In genomic region chr3:37585967-37586730, GRCm38 (mm10) we compare ENCODE assay signal across 7 mouse cellular contexts. TPM values are rescaled to one million over a fixed set of nuclear protein-coding genes. Genes with fewer than 3 reads are reported as not detected.
DNase-seq lines count a peak whose midpoint lies in the region; ATAC-seq and TF ChIP-seq lines count a peak whose summit lies in the region.

No protein-coding gene starts in this region.

- H3K9ac ChIP-seq in forebrain, embryonic 16.5 days (replicated peaks; ENCODE audit: low read depth, low read length) = peak overlapping the region; percentile 51
- H3K9ac ChIP-seq in hindbrain, embryonic 14.5 days = peak overlapping the region; percentile 54
- H3K9ac ChIP-seq in liver, embryonic 12.5 days = 0 out of 2 replicates have a peak overlapping the region, but pooled peaks have one; percentile 12
- H3K9ac ChIP-seq in stomach, postnatal 0 days (ENCODE audit: low read length) = peak overlapping the region; percentile 45; the same call in 1 of the 2 replicates

- no peak for TF ChIP-seq CTCF in testis, adult 2 months (IDR thresholded peaks at IDR 0.05; ENCODE audit: control insufficient read depth, insufficient read depth, insufficient replicate concordance, low read depth, low read length)
- TF ChIP-seq CTCF in stomach, postnatal 0 days (IDR thresholded peaks at IDR 0.05; ENCODE audit: low read depth) = peak; percentile 32

- under 1% methylated on average over 15 of the region's 15 CpGs for WGBS in forebrain, embryonic 16.5 days
- 8% methylated on average over 15 of the region's 15 CpGs for WGBS in hindbrain, embryonic 14.5 days
- 42% methylated on average over 15 of the region's 15 CpGs for WGBS in liver, embryonic 12.5 days (ENCODE audit: insufficient replicate concordance)
- 12% methylated on average over 15 of the region's 15 CpGs for WGBS in stomach, postnatal 0 days

- no peak for DNase-seq in testis, postnatal 14 days (ENCODE audit: low spot score)
- DNase-seq in hindbrain, embryonic 14.5 days (ENCODE audit: low spot score) = peak; percentile 64
- no peak for DNase-seq in stomach, postnatal 0 days (ENCODE audit: low spot score)
- DNase-seq in urinary bladder, postnatal 36 days (ENCODE audit: low spot score in 2 of 2) = no peak

- ATAC-seq in forebrain, embryonic 16.5 days = peak; percentile 77
- ATAC-seq in hindbrain, embryonic 14.5 days (ENCODE audit: low FRiP score) = peak; percentile 75; the same call in 1 of the 2 replicates
- no peak for ATAC-seq in liver, embryonic 12.5 days
- ATAC-seq in stomach, postnatal 0 days (ENCODE audit: low FRiP score, low TSS enrichment) = peak; percentile 18; the same call in 1 of the 2 replicates

- peak overlapping the region; percentile 40 for H3K27ac ChIP-seq in testis, adult 2 months (ENCODE audit: control insufficient read depth, insufficient read depth, low read depth, low read length)
- H3K27ac ChIP-seq in forebrain, embryonic 16.5 days (ENCODE audit: low read length) = peak overlapping the region; percentile 65
- H3K27ac ChIP-seq in hindbrain, embryonic 14.5 days = peak overlapping the region; percentile 82
- H3K27ac ChIP-seq in liver, embryonic 12.5 days = peak overlapping the region; percentile 6; the same call in 1 of the 2 replicates
- peak overlapping the region; percentile 91 for H3K27ac ChIP-seq in stomach, postnatal 0 days (replicated peaks)

- H3K4me3 ChIP-seq in testis, adult 2 months (ENCODE audit: control insufficient read depth, low read depth, low read length) = no peak overlapping the region
- peak overlapping the region; percentile 33 for H3K4me3 ChIP-seq in forebrain, embryonic 16.5 days (replicated peaks; ENCODE audit: low read length)
- 0 out of 2 replicates have a peak overlapping the region, but pooled peaks have one; percentile 0 for H3K4me3 ChIP-seq in hindbrain, embryonic 14.5 days (replicated peaks; ENCODE audit: low read length)
- H3K4me3 ChIP-seq in liver, embryonic 12.5 days = no peak overlapping the region
- peak overlapping the region; percentile 20 for H3K4me3 ChIP-seq in stomach, postnatal 0 days (ENCODE audit: low read depth, low read length)

- no peaks in the 10 kb centered on the region for H3K4me1 ChIP-seq in testis, adult 2 months (ENCODE audit: control insufficient read depth, insufficient read depth, low read length)
- H3K4me1 ChIP-seq in forebrain, embryonic 16.5 days (replicated peaks; ENCODE audit: control insufficient read depth, insufficient read depth, low read length) = peaks cover 15% of the 10 kb centered on the region
- peaks cover 14% of the 10 kb centered on the region for H3K4me1 ChIP-seq in hindbrain, embryonic 14.5 days (replicated peaks; ENCODE audit: control insufficient read depth, insufficient read depth, low read length)
- H3K4me1 ChIP-seq in liver, embryonic 12.5 days = peaks cover 3% of the 10 kb centered on the region; the same call in 1 of the 2 replicates
- no peaks in the 10 kb centered on the region; the same call in 1 of the 2 replicates for H3K4me1 ChIP-seq in stomach, postnatal 0 days (replicated peaks; ENCODE audit: control insufficient read depth, insufficient read depth)

- H3K27me3 ChIP-seq in testis, adult 2 months (ENCODE audit: control insufficient read depth, insufficient read depth, low read length) = no peaks in the 10 kb centered on the region
- H3K27me3 ChIP-seq in forebrain, embryonic 16.5 days (replicated peaks; ENCODE audit: control insufficient read depth, insufficient read depth, low read length) = no peaks in the 10 kb centered on the region
- no peaks in the 10 kb centered on the region for H3K27me3 ChIP-seq in hindbrain, embryonic 14.5 days (ENCODE audit: control insufficient read depth, insufficient read depth, low read length)
- H3K27me3 ChIP-seq in liver, embryonic 12.5 days (replicated peaks) = peaks cover 14% of the 10 kb centered on the region
- H3K27me3 ChIP-seq in stomach, postnatal 0 days (ENCODE audit: control insufficient read depth, insufficient read depth, low read length) = no peaks in the 10 kb centered on the region

- H3K36me3 ChIP-seq in testis, adult 2 months (ENCODE audit: control insufficient read depth, insufficient read depth, low read length) = no peaks in the 10 kb centered on the region
- no peaks in the 10 kb centered on the region for H3K36me3 ChIP-seq in forebrain, embryonic 16.5 days (ENCODE audit: control insufficient read depth, insufficient read depth)
- H3K36me3 ChIP-seq in hindbrain, embryonic 14.5 days (replicated peaks; ENCODE audit: control insufficient read depth, insufficient read depth) = no peaks in the 10 kb centered on the region
- no peaks in the 10 kb centered on the region for H3K36me3 ChIP-seq in liver, embryonic 12.5 days
- no peaks in the 10 kb centered on the region for H3K36me3 ChIP-seq in stomach, postnatal 0 days (ENCODE audit: control insufficient read depth, insufficient read depth, low read length)

- no peak for TF ChIP-seq EP300 in stomach, postnatal 0 days (optimal IDR thresholded peaks at IDR 0.05)

- no peaks in the 10 kb centered on the region for H3K9me3 ChIP-seq in forebrain, embryonic 16.5 days (ENCODE audit: control insufficient read depth, low read length)
- H3K9me3 ChIP-seq in hindbrain, embryonic 14.5 days (ENCODE audit: control insufficient read depth, low read length) = no peaks in the 10 kb centered on the region
- no peaks in the 10 kb centered on the region for H3K9me3 ChIP-seq in liver, embryonic 12.5 days (replicated peaks)
- no peaks in the 10 kb centered on the region for H3K9me3 ChIP-seq in stomach, postnatal 0 days (ENCODE audit: control insufficient read depth, low read length)

- peak overlapping the region; percentile 59 for H3K4me2 ChIP-seq in forebrain, embryonic 16.5 days (ENCODE audit: low read length)
- H3K4me2 ChIP-seq in hindbrain, embryonic 14.5 days (replicated peaks) = peak overlapping the region; percentile 47
- H3K4me2 ChIP-seq in liver, embryonic 12.5 days = peak overlapping the region; percentile 35
- peak overlapping the region; percentile 45 for H3K4me2 ChIP-seq in stomach, postnatal 0 days (replicated peaks; ENCODE audit: low read depth)

- TF ChIP-seq POLR2A in testis, adult 2 months (IDR thresholded peaks at IDR 0.05; ENCODE audit: control insufficient read depth, low read depth, low read length) = no peak

RNA-seq across cellular contexts. Expression of gene Spry1, which starts 53.6 kb away (rescaled TPM):
- 4.3 and 4.6 TPM in 2 replicates for polyA plus RNA-seq in testis, adult 2 months (2012; rRNA removed)
- polyA plus RNA-seq in forebrain, embryonic 16.5 days (2015; fragmentation: Nextera tagmentation; extraction: Ambion mirVana) = 6.4 and 6.6 TPM in 2 replicates
- 5.8 and 6.7 TPM in 2 replicates for polyA plus RNA-seq in hindbrain, embryonic 14.5 days (2014; fragmentation: Nextera tagmentation; extraction: Ambion mirVana)
- polyA plus RNA-seq in liver, embryonic 12.5 days (2016; fragmentation: Nextera tagmentation; extraction: Ambion mirVana) = 4.3 and 4.7 TPM in 2 replicates
- polyA plus RNA-seq in stomach, postnatal 0 days (2015; fragmentation: Nextera tagmentation; extraction: Ambion mirVana) = 9.4 and 14.1 TPM in 2 replicates

Comparison
In these comparisons a context has a peak if more than half of its experiments do, and no peak if none do; other contexts are left out.
1. H3K27ac ChIP-seq: peak in every context shown above with its lines; median percentile 91 in stomach, postnatal 0 days; 82 in hindbrain, embryonic 14.5 days; 65 in forebrain, embryonic 16.5 days; 40 in testis, adult 2 months; 6 in liver, embryonic 12.5 days.
2. H3K4me3 ChIP-seq: peak in forebrain, embryonic 16.5 days (single experiment), hindbrain, embryonic 14.5 days (single experiment) and stomach, postnatal 0 days (single experiment); none in testis, adult 2 months (single experiment) and liver, embryonic 12.5 days (single experiment).
3. Peak in every context shown above with its lines, with median percentiles within 50 percentile points of each other: H3K4me2 ChIP-seq and H3K9ac ChIP-seq.